Mouse (Mus musculus) c-Kit-positive CD71-positive TER-119-positive erythroid progenitor cells, embryonic 14.5 days (primary cell): ENCODE measurements at regions not wholly inside any gene's neighbourhood (a gene's known extent, or its start where the extent isn't known, plus 50 kb on each side); places are given as distances from the start of the nearest gene placed in this dataset.

ENCODE experiments used
- DNase-seq: peaks from one replicate; pipeline ENCODE4 v3.0.0-alpha.2; 2013; ENCODE audit warnings: low spot score

DNA sequence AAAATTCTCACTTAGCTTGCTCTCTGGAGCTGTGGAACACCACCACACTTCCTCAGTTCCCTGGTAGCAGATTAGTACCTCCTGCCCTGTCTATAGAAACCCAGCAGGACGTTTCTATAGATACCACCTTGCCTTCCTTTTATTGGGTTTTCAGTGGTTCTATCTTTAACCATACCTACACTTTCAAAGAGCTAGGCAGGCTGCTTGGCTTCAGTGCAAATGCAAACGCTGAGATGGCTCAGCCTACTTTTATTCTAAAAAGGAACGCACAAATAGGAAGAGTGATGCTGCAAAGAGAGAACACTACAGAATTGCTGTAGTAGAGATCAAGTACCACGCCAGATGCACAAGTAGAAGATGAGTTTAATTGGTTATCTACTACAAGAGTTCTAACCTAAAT, 120.9 kb upstream of the Ifne start:
- no peak for DNase-seq

DNA sequence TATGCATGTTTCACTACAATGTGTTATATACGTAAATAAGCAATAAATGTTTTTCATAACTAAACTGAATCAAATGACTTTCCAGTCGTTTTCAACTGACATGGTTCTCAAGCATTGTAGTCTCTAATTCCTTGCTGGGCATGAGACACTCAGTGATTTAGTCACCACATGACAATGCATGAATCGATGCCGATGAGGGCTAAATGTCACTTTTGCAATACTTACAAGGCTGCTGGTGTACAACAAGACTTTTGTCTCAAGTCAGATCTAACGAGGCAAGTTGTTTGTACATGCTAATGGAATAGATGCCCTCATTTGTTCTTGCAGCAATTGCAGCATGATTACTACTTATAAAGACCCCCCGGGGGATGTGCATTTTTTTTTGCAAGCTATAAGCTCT, 120.2 kb upstream of the Ifne start:
- DNase-seq = no peak

DNA sequence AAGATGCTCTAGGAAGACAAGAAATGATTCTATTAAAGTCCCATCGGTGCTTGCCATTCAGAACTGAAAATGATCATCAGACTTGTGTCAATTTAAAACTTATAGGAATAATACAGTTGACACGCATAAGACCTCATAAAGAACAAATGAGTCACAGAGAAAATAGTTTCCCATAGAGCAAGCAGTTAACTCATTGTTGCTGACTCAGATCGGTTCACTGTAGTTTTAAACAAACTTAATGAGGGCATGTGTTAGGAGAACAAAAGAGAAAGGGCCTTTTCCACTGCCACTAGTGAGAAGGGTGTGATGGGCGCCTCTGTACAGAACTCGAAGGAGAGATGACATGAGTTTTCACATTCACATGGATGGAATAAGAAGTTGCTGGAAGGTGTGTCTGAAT, 118.3 kb upstream of the Ifne start:
- no peak for DNase-seq

DNA sequence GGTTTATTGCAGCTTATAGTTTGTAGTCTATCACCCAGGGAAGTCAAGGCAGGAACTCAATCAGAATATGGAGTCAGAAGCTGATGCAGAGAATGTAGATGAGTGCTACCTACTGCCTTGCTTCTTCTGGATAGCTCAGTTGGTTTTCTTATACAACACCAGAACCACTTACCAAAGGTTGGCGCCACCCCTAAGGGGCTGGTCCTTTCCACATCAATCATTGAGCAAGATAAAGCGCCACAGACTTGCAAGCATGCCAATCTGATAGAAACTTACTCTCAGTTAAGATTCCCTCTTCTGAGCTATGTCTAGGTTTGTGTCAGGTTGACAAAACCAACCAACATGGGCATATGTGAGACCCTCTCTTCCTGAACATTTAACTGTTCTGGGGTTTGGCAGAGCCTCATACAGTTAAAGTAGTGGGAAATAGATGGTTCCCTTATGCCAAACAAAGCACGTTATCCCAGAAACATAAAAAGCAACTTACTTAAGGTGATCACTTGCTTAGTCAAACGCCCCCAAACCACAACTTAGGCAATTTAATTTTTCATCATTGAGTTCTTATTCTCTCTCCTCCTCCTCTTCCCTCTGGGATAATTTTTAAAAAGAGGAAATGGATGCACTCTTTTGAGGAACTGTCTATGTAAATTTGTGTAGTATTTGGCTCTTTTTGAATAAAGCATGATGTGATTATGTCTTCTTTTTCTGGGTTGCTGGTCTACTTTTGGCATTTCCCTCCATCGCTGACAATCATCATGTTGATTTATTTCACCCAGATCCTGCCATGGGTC, 115.3 kb upstream of the Ifne start:
- DNase-seq = no peak

DNA sequence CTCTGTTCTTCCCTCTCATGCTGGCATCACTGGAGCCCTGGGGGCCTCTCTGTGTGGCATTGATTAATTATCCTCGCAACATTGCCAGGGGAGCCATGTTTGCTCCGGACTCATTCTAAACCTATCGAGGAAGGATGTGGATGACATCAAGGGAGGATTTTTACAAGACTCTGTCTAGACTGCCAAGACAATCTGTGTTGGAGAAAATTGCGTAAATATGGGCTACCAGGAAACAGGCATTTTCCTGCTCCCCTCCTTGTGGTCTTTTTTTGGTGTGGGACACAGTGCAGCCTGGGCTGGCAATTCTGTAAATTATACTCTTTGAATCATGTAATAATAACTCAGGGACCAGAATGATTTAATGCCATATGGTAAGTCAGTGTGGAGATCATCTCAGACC, 114.5 kb upstream of the Ifne start:
- DNase-seq = no peak

DNA sequence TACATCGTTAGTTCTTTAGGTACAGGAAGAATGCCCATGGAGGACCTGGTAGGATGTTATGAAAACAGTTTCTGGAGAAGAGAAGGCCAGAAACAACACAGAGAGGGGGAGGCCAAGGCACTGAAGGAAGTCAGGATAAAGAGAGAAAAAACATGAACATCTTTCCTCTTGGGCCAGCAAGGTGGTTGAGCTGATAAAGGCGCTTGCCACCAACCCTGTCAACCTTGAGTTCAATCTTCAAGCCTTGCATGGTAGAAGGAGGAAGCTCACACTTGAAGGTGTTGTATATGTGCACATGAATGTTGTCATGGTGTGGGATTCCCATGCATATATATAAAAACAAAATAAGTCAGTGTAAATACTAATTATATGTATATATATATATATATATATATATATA, 112.5 kb upstream of the Ifne start:
- DNase-seq = no peak

DNA sequence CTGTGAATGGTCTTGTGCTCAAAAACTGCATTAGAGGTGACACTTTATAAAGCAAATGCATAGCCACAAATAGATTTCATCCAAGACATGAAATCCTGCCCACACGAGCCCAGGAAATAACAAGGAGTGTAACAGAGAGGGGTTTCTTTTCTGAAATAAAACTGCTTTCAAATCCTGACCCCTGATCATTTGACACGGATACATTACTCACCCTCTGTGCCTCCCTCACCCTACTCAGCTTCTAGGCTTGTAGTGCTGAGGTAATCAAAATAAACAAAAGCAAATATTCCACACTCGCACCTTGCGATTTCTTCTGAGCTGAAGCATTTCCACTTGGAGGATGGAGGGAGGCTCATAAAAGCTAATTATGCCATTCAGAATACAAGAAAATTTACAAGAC, 108.4 kb upstream of the Ifne start:
- DNase-seq = no peak

DNA sequence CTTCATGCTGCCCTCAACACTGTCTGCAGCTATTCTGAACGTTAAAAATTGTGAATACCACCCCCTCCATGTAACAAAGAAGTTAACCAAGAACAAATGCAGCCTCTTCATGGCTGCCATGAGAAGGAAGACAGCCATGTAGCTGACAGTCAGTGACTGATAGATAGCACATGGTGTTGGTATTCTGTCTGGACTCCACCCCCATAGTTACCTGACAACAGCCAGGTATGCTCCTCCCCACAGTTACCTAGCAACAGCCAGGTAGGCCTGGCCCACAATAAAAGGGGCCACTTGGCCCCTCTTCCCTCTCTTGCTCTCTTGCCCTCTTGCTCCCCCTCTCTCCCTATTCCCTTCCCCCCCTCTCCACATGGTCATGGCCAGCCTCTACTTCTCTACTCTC, 107.1 kb upstream of the Ifne start:
- DNase-seq = no peak

DNA sequence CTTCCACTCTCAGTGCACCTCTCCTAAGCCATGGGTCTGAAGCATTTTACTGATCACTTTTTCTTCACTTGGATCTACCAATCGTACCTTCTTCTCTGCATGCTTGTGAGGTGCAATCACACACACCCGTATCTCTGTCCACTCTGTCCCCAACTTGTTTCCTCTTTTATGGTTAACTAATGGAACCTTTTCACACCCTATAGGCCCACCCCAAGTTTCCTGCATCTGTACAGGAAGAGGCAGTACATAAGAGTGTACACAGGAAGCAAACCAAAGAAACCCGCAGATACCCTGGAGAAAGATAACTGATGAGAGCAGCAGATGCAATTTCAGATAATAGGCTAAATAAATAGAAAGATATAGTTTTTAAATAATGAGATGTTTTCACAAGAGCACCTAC, 102.5 kb upstream of the Ifne start:
- DNase-seq = no peak

DNA sequence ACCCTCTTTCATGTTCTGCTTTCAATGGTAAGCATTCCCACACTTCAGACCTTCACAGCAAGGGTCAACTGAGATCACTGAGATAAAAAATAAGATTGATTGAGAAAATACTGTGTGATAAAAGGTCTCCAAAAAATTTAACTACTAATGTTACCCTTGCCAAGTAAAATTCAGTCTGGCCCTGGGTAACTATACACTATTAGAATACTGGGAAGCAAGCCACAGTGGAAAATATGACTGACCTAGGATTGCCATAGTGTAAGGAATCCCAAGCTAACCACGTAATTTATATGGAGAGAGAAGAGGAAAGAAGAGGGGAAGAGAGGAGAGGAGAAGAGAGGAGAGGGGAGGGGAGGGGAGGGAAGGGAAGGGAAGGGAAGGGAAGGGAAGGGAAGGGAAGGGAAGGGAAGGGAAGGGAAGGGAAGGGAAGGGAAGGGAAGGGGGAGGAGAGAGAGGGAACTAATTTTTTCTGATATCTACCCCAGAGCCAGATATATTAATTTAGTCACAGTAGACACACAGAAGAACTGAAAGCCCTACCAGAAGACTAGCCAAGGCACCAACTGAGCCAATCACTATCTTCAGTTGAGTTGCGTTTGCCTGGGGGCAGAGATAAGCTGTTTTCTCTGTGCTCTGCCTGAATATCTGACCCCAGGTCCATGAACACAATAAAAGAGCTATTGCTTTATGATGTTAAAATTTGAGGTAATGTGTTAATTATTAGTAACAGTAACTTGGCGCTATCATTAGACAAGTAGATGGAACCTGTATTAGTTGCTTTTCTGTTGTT, 97.3 kb upstream of the Ifne start:
- DNase-seq = peak; percentile 26

DNA sequence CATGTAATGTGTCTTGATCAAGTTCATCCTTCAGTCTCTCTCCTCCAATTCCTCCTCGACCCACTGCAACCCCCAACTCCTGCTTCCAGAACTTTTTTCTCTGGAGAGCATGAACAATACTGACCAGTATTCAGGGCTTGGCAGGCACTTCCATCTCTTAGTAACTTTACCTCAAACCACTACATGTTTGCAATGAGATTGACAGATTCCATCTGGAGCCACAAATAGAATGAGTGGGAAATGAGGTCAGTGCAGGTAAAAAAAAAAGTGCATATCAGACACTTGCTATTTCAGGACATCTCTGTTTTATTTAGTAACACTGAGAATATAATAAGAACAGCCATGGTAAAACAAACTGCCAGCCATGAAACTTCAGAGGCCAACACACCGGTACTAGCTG, 94.5 kb upstream of the Ifne start:
- no peak for DNase-seq

DNA sequence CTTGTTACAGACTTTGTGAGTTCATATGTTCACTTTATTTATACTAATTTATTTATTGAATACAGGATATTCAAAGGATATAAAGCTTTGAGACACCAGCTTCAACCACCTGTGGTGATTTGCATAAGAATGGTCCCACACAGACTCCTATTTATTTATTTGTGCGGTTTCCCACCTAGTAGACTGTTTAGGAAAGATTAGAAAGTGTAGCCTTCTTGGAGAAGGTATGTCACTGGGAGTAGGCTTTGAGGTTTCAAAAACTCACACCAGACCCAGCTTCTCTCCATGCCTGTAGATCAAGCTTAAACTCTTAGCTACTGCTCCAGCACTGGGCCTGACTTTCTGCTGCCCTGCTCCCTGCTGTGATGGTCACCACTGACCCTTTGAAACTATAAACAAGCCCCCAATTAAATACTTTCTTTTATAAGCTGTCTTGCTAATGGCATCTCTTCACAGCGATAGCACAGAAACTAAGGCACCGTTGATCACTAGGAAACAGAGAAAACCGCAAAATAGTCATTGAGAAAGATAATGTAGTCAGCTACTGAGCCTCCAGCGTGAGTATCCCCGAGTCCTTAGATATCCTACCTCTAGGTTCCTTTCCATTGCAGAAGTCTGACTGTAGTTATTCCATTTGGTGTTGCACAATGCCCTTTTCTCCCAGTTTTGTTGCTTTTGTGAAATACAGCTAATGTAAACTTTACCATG, 89.3 kb upstream of the Ifne start:
- DNase-seq = peak; percentile 13

DNA sequence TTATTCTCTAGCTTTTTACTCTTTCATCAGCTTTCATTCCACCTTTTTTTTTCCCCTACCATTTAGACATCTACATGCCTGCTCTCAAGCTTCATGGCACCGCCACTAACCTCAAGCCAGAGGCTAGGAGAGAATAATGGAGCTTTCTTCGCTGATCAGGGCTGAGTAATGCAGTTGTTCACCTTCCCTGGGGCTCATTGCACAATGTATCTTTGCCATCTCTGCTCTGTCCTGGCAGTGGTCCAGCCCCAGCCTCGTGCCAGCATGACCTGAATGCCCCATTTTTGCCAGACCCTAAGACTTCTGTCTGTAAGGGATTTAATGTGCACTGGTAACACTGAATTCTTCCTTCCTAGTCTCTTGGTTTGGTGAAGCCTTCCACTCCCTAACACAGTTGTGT, 79.6 kb upstream of the Ifne start:
- DNase-seq = no peak

DNA sequence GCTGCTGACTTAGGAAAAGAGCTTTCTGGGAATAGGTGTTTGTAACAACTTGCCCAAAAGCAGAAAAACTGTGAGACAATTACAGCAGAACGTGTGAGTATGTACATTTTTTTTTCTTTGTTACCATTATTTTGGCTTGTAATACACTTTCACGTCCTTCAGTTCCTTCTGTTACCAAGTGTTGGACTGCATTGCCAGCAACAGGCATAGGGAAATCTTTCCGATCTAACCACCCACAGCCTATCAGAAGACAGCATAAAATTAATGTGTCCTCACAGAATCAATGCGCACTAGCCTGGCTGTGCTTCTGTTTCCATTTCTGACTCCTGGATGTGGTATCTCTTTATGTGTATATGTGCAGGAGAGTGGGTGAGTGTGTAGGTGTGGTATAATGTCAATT, 76.6 kb upstream of the Ifne start:
- no peak for DNase-seq

DNA sequence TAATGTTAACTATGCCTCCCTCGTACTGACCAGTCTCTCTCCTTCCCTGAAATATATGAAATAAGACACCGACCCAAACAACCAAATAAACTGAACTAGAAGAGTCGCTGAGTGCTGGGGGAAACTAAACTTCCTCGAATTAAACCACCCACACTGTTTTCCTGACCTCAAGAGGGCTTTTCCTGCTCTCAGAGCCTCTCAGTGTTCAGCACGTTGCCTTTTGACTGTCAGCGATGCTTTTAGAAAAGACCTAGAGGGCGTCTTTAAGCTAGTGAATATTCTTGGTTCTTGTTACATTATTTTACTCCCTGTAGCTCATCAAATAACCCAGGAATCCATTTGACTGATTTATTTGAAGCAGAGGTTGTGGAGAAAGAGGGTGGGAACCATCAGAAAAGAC, 76.2 kb upstream of the Ifne start:
- no peak for DNase-seq

DNA sequence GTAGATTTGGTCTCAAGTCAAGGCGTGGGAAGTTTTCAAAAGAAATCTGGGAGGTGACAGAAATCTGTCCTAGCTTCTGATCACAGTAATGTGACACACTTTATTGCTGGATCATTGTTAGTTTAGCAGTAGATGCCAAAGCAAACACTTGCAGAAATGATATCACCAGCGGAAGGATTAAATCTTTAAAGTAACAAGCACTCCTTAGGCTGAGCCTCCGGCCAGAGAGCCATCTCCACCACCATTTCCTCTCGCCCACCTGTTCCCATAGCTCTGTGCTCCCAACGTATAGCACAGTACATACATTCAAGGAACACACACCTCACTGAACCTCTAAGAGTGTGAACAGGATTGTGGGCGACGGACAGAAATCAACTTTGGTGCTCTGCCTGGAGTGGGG, 75.6 kb upstream of the Ifne start:
- DNase-seq = no peak

DNA sequence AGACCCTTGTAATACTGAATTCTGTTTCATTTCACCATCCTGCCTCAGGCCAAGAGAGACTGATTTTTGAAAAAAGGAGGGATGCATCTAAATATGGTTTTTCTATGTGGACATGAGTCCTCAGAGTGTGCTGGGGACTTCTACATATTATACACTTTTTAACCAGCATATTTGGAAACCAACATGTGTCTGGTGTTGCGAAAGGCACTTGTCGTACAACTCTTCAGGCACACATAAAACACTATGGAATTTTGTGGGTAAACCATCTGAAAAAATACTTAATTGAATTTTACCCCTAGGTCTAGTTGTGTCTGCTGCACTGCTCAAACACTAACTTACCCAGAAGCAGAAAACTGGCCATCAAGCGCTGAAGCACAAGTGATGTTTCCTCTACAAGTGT, 74.0 kb upstream of the Ifne start:
- no peak for DNase-seq

DNA sequence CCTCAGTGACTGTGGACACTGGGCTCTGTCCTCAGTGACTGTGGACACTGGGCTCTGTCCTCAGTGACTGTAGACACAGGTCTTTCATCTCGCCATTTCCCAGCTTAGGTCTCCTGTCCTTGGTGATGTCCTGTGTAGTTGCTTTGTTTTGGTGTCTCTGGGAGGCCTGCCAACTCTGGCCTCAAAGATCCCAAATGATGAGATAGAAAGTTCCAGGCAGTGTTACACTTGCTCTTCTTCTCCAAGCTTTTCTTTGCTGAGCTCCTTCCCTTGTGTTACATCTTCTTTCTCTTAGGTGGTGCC, 71.0 kb upstream of the Ifne start:
- DNase-seq = no peak

DNA sequence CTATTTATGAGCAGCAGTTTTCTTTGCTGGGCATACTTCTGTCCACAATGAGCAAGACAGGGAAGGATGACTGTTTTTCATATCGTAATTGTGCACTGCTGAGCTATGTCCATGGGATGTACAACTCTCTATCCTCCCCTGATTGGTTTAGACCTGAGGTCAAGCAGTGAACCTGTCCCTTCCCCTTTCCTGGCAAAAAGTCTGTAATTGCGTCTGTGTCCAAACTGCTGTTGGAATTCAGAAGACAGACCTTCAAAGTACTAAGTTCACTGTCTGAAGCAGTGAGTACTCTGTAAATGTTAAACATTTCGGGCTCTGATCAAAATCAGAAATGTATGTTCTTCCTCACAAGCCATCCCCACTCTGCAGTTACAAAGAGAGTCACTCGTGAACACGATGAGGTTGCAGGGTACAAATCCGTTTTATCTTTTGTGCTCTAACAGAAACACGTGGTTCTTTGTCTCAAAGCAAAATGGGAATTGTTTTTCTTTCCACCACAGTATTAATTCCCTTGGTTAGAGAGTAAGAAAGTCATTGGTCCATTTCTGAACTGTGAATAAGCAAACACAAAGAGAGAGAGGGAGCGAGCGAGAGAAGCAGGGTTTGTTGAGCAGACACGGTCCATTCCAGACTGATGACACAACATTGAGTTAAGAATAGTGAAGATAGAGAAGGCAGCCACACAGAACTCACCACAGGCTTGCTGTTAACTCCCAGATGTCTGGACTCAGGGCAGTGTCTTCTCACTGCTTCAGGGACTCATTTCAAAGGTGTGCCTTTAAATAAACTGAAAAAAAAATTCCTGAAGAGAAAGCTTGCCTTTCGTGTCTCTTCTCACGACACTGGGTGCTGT, 70.4 kb upstream of the Ifne start:
- DNase-seq = no peak

DNA sequence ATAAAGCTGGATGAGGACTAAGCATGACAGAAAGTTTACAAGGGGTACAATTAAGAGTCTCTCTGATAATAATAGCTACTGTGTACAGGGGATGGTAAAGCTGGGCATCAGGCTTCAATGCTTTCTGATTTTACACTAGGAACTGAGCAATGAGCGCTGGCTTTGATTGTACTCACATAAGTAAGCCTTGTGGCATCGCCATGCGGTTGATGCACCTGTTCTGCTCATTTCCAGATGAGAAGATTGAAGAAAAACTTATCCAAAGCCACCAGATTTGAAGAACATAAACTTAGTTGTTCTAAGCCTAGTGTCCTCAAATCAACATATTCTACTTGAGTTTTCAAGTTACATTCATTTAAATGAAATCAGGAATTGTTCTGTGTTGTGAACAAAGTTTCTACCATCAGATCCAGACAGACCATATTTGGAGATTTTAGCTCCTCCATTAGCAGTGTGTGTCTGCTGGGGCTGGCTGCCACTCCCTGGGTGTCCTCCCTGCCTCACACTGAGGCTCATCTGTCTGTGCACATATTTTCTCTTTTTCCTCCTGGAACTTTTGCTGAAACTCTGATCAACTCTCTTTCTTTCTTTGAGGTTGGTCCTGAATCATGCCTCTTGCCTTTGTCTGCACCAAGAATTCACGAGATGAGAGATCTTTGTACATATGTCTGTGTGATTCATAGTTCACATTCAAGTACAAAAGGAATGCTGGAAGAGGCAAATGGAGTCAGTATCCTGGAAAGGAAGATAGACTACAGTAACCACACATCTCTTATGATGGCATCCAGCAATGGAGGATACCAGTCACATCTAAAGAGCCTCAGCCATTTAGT, 68.2 kb upstream of the Ifne start:
- no peak for DNase-seq

DNA sequence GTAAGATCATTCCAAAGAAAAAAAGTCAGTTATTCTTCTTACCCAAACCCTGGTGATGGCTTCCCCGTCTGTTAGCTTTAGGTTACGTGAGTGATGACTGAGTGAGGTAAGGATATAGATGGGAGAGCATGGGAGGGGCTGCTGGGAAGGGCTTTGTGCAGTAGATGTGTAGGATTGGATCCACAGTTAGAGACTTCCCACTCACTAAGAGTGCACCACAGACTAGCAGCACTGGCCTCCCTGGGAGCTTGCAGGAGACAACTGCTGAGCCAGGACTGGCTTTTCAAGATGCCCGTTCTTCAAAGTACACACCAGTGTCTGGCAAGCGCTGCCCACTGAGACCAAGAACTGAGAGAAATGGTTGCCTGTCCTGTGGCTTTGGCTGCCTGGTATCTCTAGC, 62.0 kb upstream of the Ifne start:
- no peak for DNase-seq

DNA sequence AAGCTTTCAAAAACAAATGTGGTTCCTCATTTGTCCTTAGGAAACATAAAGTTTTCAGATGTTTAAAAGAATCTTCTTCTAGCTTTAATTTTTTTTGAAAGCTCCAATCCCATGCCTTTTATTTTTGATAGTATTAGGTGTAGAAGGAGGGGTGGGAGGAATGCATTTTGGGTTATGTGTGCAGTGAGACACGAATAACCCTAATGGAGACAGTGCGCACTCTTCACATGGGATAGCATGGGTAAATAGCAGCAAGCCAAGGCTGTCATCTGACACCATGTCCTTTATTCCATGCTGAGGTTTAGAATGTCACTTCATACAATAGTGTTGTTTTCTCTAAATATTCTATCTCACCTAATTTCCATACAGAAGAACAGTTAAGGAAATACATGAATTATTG, 60.7 kb upstream of the Ifne start:
- no peak for DNase-seq
